Mouse (Mus musculus) embryonic facial prominence, embryonic 11.5 days (tissue): ENCODE results near the gene Rcan2. TPM values are rescaled to one million over a fixed set of nuclear protein-coding genes. Genes with fewer than 3 reads are reported as not detected.
A peak's percentile ranks its signal among the peaks of the same experiment; 100 is the strongest.

Source experiments
- ATAC-seq: fragments of 200-750 bp; cut with Nextera tagmentation; replicated peaks from 2 replicates; pipeline ENCODE4 v1.8.0; 2017; ENCODE audit warnings: low read depth; ENCODE audit not compliant: insufficient number of reproducible peaks, low FRiP score, low TSS enrichment
- DNase-seq: peaks from one replicate; pipeline ENCODE4 v3.0.0-alpha.2; 2015; ENCODE audit warnings: low spot score
- H3K27ac ChIP-seq: fragments of 300-500 bp; sonication (generic); replicated peaks from 2 replicates; pipeline ENCODE4 v1.5.1; 2014; ENCODE audit warnings: mild to moderate bottlenecking, low read depth, low read length, control low read depth
- H3K27me3 ChIP-seq: fragments of 300-500 bp; sonication (generic); 2 replicates; pipeline ENCODE4 v1.6.1; 2014; ENCODE audit warnings: mild to moderate bottlenecking, low read length, moderate library complexity, mixed read lengths; ENCODE audit not compliant: control insufficient read depth, insufficient read depth
- H3K36me3 ChIP-seq: fragments of 300-500 bp; sonication (generic); replicated peaks from 2 replicates; pipeline ENCODE4 v1.6.1; 2014; ENCODE audit warnings: low read depth, mild to moderate bottlenecking, low read length, moderate library complexity, mixed read lengths; ENCODE audit not compliant: control insufficient read depth, insufficient read depth
- H3K4me1 ChIP-seq: fragments of 300-500 bp; sonication (generic); 2 replicates; pipeline ENCODE4 v1.6.1; 2014; ENCODE audit warnings: low read length, mixed read lengths; ENCODE audit not compliant: control insufficient read depth, insufficient read depth
- H3K4me2 ChIP-seq: fragments of 300-500 bp; sonication (generic); 2 replicates; pipeline ENCODE4 v1.6.1; 2014; ENCODE audit warnings: low read depth, mild to moderate bottlenecking, control low read depth, low read length, moderate library complexity
- H3K4me3 ChIP-seq: fragments of 300-500 bp; sonication (generic); 2 replicates; pipeline ENCODE4 v1.5.1; 2014; ENCODE audit warnings: low read depth, low read length, control low read depth
- H3K9ac ChIP-seq: fragments of 300-500 bp; sonication (generic); replicated peaks from 2 replicates; pipeline ENCODE4 v1.6.1; 2014; ENCODE audit warnings: mild to moderate bottlenecking, control low read depth, low read length
- H3K9me3 ChIP-seq: fragments of 300-500 bp; sonication (generic); replicated peaks from 2 replicates; pipeline ENCODE4 v1.6.1; 2016; ENCODE audit warnings: mild to moderate bottlenecking, low read length, inconsistent platforms, mixed read lengths; ENCODE audit not compliant: control insufficient read depth
- WGBS: fragments of 180-500 bp; shearing (Covaris S2); extraction: QIAGEN DNeasy Blood & Tissue Kit; methylation state at CpG from one replicate; pipeline ENCODE4 v1.1.7; 2014; 5-methylcytosine and 5-hydroxymethylcytosine counted together
- polyA plus RNA-seq: library from polyadenylated mRNA; unstranded; fragments of >200 nt; fragmentation: Nextera tagmentation; extraction: Ambion mirVana; gene quantifications from 2 replicates; pipeline ENCODE4 v1.2.1, GENCODE M21; 2014

Rcan2 gene
- polyA plus RNA-seq, 1 experiment from 2014 or later: 3.1 TPM

GRCm38 (mm10) chr17:44026378-44026777, 225.2 kb downstream of the Rcan2 start:
- DNase-seq: peak; percentile 15
- H3K9ac ChIP-seq: no peak overlapping the region
- no peak overlapping the region for H3K4me3 ChIP-seq
- WGBS: 14% methylated on average over 5 of the region's 5 CpGs
- no peak overlapping the region for H3K4me2 ChIP-seq
- H3K4me1 ChIP-seq: no peaks in the 10 kb centered on the region
- H3K9me3 ChIP-seq: no peaks in the 10 kb centered on the region
- H3K36me3 ChIP-seq: no peaks in the 10 kb centered on the region
- ATAC-seq: no peak
- H3K27me3 ChIP-seq: no peaks in the 10 kb centered on the region
- H3K27ac ChIP-seq: no peak overlapping the region

GRCm38 (mm10) chr17:44026786-44027185, 225.6 kb downstream of the Rcan2 start:
- no peak overlapping the region for H3K4me2 ChIP-seq
- no peaks in the 10 kb centered on the region for H3K36me3 ChIP-seq
- no peaks in the 10 kb centered on the region for H3K4me1 ChIP-seq
- ATAC-seq: no peak
- no peak for DNase-seq
- H3K9me3 ChIP-seq: no peaks in the 10 kb centered on the region
- H3K9ac ChIP-seq: no peak overlapping the region
- H3K27me3 ChIP-seq: no peaks in the 10 kb centered on the region
- H3K27ac ChIP-seq: no peak overlapping the region
- no peak overlapping the region for H3K4me3 ChIP-seq

GRCm38 (mm10) chr17:44027311-44027710, 226.2 kb downstream of the Rcan2 start:
- Histone ChIP-seq H3K27ac (no peak overlapping the region), H3K27me3 (no peaks in the 10 kb centered on the region), H3K4me3 (no peak overlapping the region), H3K9me3 (no peaks in the 10 kb centered on the region), H3K4me1 (no peaks in the 10 kb centered on the region), H3K36me3 (no peaks in the 10 kb centered on the region), H3K9ac (no peak overlapping the region), H3K4me2 (no peak overlapping the region)
- ATAC-seq (no peak), DNase-seq (no peak)
- WGBS: 84% methylated on average over 9 of the region's 9 CpGs

GRCm38 (mm10) chr17:44029616-44030015, 228.5 kb downstream of the Rcan2 start:
- Histone ChIP-seq H3K27ac (no peak overlapping the region), H3K9ac (no peak overlapping the region), H3K4me1 (no peaks in the 10 kb centered on the region), H3K27me3 (no peaks in the 10 kb centered on the region), H3K9me3 (no peaks in the 10 kb centered on the region), H3K4me2 (no peak overlapping the region), H3K36me3 (no peaks in the 10 kb centered on the region), H3K4me3 (no peak overlapping the region)
- DNase-seq (no peak), ATAC-seq (no peak)
- 84% methylated on average over 5 of the region's 5 CpGs for WGBS

- ATAC-seq (no peak), DNase-seq (no peak)
- Histone ChIP-seq H3K36me3 (no peaks in the 10 kb centered on the region), H3K4me1 (no peaks in the 10 kb centered on the region), H3K9ac (no peak overlapping the region), H3K9me3 (no peaks in the 10 kb centered on the region), H3K4me3 (no peak overlapping the region), H3K27ac (no peak overlapping the region), H3K27me3 (no peaks in the 10 kb centered on the region), H3K4me2 (no peak overlapping the region)
- 30% methylated on average over 3 of the region's 3 CpGs for WGBS
Measured at GRCm38 (mm10) chr17:44030776-44031587, 229.8 kb downstream of the Rcan2 start.

GRCm38 (mm10) chr17:44035005-44035404, 233.9 kb downstream of the Rcan2 start:
- Histone ChIP-seq H3K4me1 (no peaks in the 10 kb centered on the region), H3K36me3 (no peaks in the 10 kb centered on the region), H3K27me3 (no peaks in the 10 kb centered on the region), H3K4me3 (no peak overlapping the region), H3K9me3 (no peaks in the 10 kb centered on the region), H3K4me2 (no peak overlapping the region), H3K27ac (no peak overlapping the region), H3K9ac (no peak overlapping the region)
- ATAC-seq (no peak), DNase-seq (no peak)
- whole genome bisulfite sequencing: 100% methylated on average over 1 of the region's 1 CpGs

- no peaks in the 10 kb centered on the region for H3K9me3 ChIP-seq
- H3K9ac ChIP-seq: no peak overlapping the region
- H3K4me1 ChIP-seq: no peaks in the 10 kb centered on the region
- WGBS: 62% methylated on average over 9 of the region's 9 CpGs
- no peak overlapping the region for H3K4me3 ChIP-seq
- no peak for ATAC-seq
- no peak overlapping the region for H3K27ac ChIP-seq
- no peaks in the 10 kb centered on the region for H3K27me3 ChIP-seq
- no peaks in the 10 kb centered on the region for H3K36me3 ChIP-seq
- H3K4me2 ChIP-seq: no peak overlapping the region
- DNase-seq: peak; percentile 68
Measured at GRCm38 (mm10) chr17:44038656-44039055, 237.5 kb downstream of the Rcan2 start.

- Histone ChIP-seq H3K27me3 (no peaks in the 10 kb centered on the region), H3K27ac (no peak overlapping the region), H3K9ac (no peak overlapping the region), H3K9me3 (no peaks in the 10 kb centered on the region), H3K4me1 (no peaks in the 10 kb centered on the region), H3K36me3 (no peaks in the 10 kb centered on the region), H3K4me3 (no peak overlapping the region), H3K4me2 (no peak overlapping the region)
- DNase-seq (no peak), ATAC-seq (no peak)
- 99% methylated on average over 2 of the region's 2 CpGs for WGBS
Measured at GRCm38 (mm10) chr17:44040449-44040848, 239.3 kb downstream of the Rcan2 start.
